11 mouse cellular contexts compared by ENCODE assay signal in the genomic region with DNA sequence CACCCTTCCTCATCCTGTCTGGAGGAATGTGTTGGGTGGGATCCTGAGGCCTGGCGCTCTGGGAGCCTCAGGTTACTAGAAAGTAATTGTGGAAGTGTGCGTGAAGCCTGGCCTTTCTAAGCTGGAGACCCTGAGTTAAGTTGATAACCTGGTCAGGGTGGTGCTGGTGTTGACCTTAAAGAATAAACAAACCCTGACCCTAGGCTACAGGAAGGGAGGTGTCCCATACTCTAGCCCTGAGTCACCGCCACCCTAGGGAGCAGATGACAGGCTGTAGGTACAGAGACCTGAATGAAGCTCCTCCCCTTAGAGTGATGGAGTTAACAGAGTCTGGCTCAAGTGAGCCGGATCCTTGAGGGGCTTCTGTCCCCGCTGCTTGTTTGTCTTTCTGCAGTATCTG. TPM values are rescaled to one million over a fixed set of nuclear protein-coding genes. Genes with fewer than 3 reads are reported as not detected.
DNase-seq lines count a peak whose midpoint lies in the region; ATAC-seq lines count a peak whose summit lies in the region.
"Had no signal": no experiment of that assay in that cellular context is flagged by ENCODE, and none has a peak within 500 bp of the region (broad histone marks: within the 10 kb centered on the region; RNA-seq: fewer than 3 reads in every experiment).

No protein-coding gene starts in this region.

- no peak for ATAC-seq in heart, embryonic 12.5 days (ENCODE audit: insufficient number of reproducible peaks, low FRiP score)
- no peak for ATAC-seq in lung, embryonic 16.5 days (ENCODE audit: low read depth)
- no peak for ATAC-seq in heart, embryonic 16.5 days (replicated peaks; ENCODE audit: extremely low read depth, insufficient read depth, low FRiP score)
- ATAC-seq in stomach, embryonic 14.5 days (ENCODE audit: insufficient number of reproducible peaks, insufficient read depth, low FRiP score, low read depth) = no peak
- ATAC-seq: CD4-positive, CD25-positive, alpha-beta regulatory T cell, adult 4 months had no signal

- H3K36me3 ChIP-seq in heart, embryonic 12.5 days = peaks cover 21% of the 10 kb centered on the region
- H3K36me3 ChIP-seq in lung, embryonic 16.5 days (ENCODE audit: control insufficient read depth, insufficient read depth, low read length) = peaks cover 5% of the 10 kb centered on the region; the same call in 1 of the 2 replicates
- no peaks in the 10 kb centered on the region; the same call in 1 of the 2 replicates for H3K36me3 ChIP-seq in heart, embryonic 16.5 days (ENCODE audit: control insufficient read depth, insufficient read depth)
- H3K36me3 ChIP-seq in stomach, embryonic 14.5 days (ENCODE audit: control insufficient read depth, insufficient read depth, low read length) = peaks cover 18% of the 10 kb centered on the region

- H3K27ac ChIP-seq in heart, embryonic 12.5 days (ENCODE audit: poor library complexity, severe bottlenecking) = peak overlapping the region; percentile 91
- H3K27ac ChIP-seq in lung, embryonic 16.5 days (ENCODE audit: low read length) = peak overlapping the region; percentile 94
- peak overlapping the region; percentile 90 for H3K27ac ChIP-seq in heart, embryonic 16.5 days (ENCODE audit: low read length)
- H3K27ac ChIP-seq in stomach, embryonic 14.5 days (ENCODE audit: low read length) = peak overlapping the region; percentile 92; the same call in 1 of the 2 replicates

- no peak for DNase-seq in heart, adult 9 months (ENCODE audit: low spot score in 2 of 2)
- DNase-seq in lung, postnatal 14 days = no peak
- no peak for DNase-seq in layer of hippocampus, postnatal 10 days (ENCODE audit: low spot score in 2 of 2)
- DNase-seq in gastrocnemius, postnatal 10 days = no peak
- DNase-seq: gastrocnemius, postnatal 25 days had no signal

- H3K4me1 ChIP-seq in heart, embryonic 12.5 days (replicated peaks) = peaks cover 73% of the 10 kb centered on the region
- peaks cover 77% of the 10 kb centered on the region for H3K4me1 ChIP-seq in lung, embryonic 16.5 days (replicated peaks; ENCODE audit: control insufficient read depth, insufficient read depth, low read length)
- H3K4me1 ChIP-seq in heart, embryonic 16.5 days (ENCODE audit: control insufficient read depth, insufficient read depth, low read length) = peaks cover 70% of the 10 kb centered on the region
- H3K4me1 ChIP-seq in stomach, embryonic 14.5 days (ENCODE audit: control insufficient read depth, insufficient read depth, low read length) = peaks cover 72% of the 10 kb centered on the region

- H3K4me2 ChIP-seq in heart, embryonic 12.5 days = peak overlapping the region; percentile 69
- H3K4me2 ChIP-seq in lung, embryonic 16.5 days (ENCODE audit: low read depth, low read length) = no peak overlapping the region; the same call in 1 of the 2 replicates
- no peak overlapping the region for H3K4me2 ChIP-seq in heart, embryonic 16.5 days (ENCODE audit: low read depth, low read length)
- H3K4me2 ChIP-seq in stomach, embryonic 14.5 days (replicated peaks; ENCODE audit: low read depth, low read length) = peak overlapping the region; percentile 48; the same call in 1 of the 2 replicates
- H3K4me2 ChIP-seq: midbrain, embryonic 12.5 days had no signal

- H3K4me3 ChIP-seq in heart, embryonic 12.5 days = no peak overlapping the region
- H3K4me3 ChIP-seq in lung, embryonic 16.5 days (ENCODE audit: low read length) = no peak overlapping the region
- H3K4me3 ChIP-seq in heart, embryonic 16.5 days (ENCODE audit: low read length) = no peak overlapping the region
- no peak overlapping the region for H3K4me3 ChIP-seq in stomach, embryonic 14.5 days (ENCODE audit: low read depth, low read length)
- H3K4me3 ChIP-seq: midbrain, embryonic 12.5 days had no signal

- H3K9me3 ChIP-seq in heart, embryonic 12.5 days (replicated peaks) = no peaks in the 10 kb centered on the region
- H3K9me3 ChIP-seq in lung, embryonic 16.5 days (ENCODE audit: control insufficient read depth, low read length) = no peaks in the 10 kb centered on the region
- H3K9me3 ChIP-seq in heart, embryonic 16.5 days (replicated peaks; ENCODE audit: control insufficient read depth, low read length) = no peaks in the 10 kb centered on the region
- no peaks in the 10 kb centered on the region for H3K9me3 ChIP-seq in stomach, embryonic 14.5 days (ENCODE audit: control insufficient read depth, low read depth, low read length)
- H3K9me3 ChIP-seq: midbrain, embryonic 12.5 days had no signal

- peak overlapping the region; percentile 31; the same call in 1 of the 2 replicates for H3K9ac ChIP-seq in heart, embryonic 12.5 days
- no peak overlapping the region for H3K9ac ChIP-seq in lung, embryonic 16.5 days (ENCODE audit: low read length)
- H3K9ac ChIP-seq in heart, embryonic 16.5 days (ENCODE audit: low read length) = no peak overlapping the region
- H3K9ac ChIP-seq in stomach, embryonic 14.5 days (replicated peaks; ENCODE audit: low read depth, low read length) = no peak overlapping the region
- H3K9ac ChIP-seq: midbrain, embryonic 12.5 days had no signal

- 62% methylated on average over 5 of the region's 5 CpGs for WGBS in heart, embryonic 12.5 days
- WGBS in lung, embryonic 16.5 days = 43% methylated on average over 5 of the region's 5 CpGs
- WGBS in heart, embryonic 16.5 days = 61% methylated on average over 5 of the region's 5 CpGs
- WGBS in stomach, embryonic 14.5 days = 59% methylated on average over 5 of the region's 5 CpGs

- no peaks in the 10 kb centered on the region for H3K27me3 ChIP-seq in heart, embryonic 12.5 days (replicated peaks)
- no peaks in the 10 kb centered on the region for H3K27me3 ChIP-seq in lung, embryonic 16.5 days (ENCODE audit: control insufficient read depth, insufficient read depth, low read depth, low read length)
- no peaks in the 10 kb centered on the region for H3K27me3 ChIP-seq in heart, embryonic 16.5 days (ENCODE audit: control insufficient read depth, insufficient read depth, low read length)
- H3K27me3 ChIP-seq in stomach, embryonic 14.5 days (ENCODE audit: control insufficient read depth, insufficient read depth, low read length) = no peaks in the 10 kb centered on the region
- H3K27me3 ChIP-seq: midbrain, embryonic 12.5 days had no signal

RNA-seq across cellular contexts. Expression of a gene that starts 5.0 kb away (rescaled TPM):
- 46.9 and 49.5 TPM in 2 replicates for polyA plus RNA-seq in heart, embryonic 12.5 days (2016; fragmentation: Nextera tagmentation; extraction: Ambion mirVana)
- 163 and 167 TPM in 2 replicates for polyA plus RNA-seq in lung, embryonic 16.5 days (2015; fragmentation: Nextera tagmentation; extraction: Ambion mirVana)
- polyA plus RNA-seq in heart, embryonic 16.5 days (2015; fragmentation: Nextera tagmentation; extraction: Ambion mirVana) = 52.9 and 59.0 TPM in 2 replicates
- 73.2 and 82.0 TPM in 2 replicates for polyA plus RNA-seq in stomach, embryonic 14.5 days (2014; fragmentation: Nextera tagmentation; extraction: Ambion mirVana)
- 100 to 1,000 TPM; 148 to 150 TPM for total RNA-seq in layer of hippocampus, postnatal 10 days (2021)
- 10 to 100 TPM; 46.3 to 68.4 TPM for total RNA-seq in gastrocnemius, postnatal 10 days (2021)

RNA-seq across cellular contexts. Expression of a gene that starts 21.6 kb away (rescaled TPM):
- 404 and 410 TPM in 2 replicates for polyA plus RNA-seq in heart, embryonic 12.5 days (2016; fragmentation: Nextera tagmentation; extraction: Ambion mirVana)
- 495 and 578 TPM in 2 replicates for polyA plus RNA-seq in lung, embryonic 16.5 days (2015; fragmentation: Nextera tagmentation; extraction: Ambion mirVana)
- polyA plus RNA-seq in heart, embryonic 16.5 days (2015; fragmentation: Nextera tagmentation; extraction: Ambion mirVana) = 299 and 310 TPM in 2 replicates
- polyA plus RNA-seq in stomach, embryonic 14.5 days (2014; fragmentation: Nextera tagmentation; extraction: Ambion mirVana) = 774 and 780 TPM in 2 replicates
- 100 to 1,000 TPM; 458 to 501 TPM for total RNA-seq in layer of hippocampus, postnatal 10 days (2021)
- 100 to 1,000 TPM; 793 to 832 TPM for total RNA-seq in gastrocnemius, postnatal 10 days (2021)

RNA-seq across cellular contexts. Expression of a gene that starts 28.1 kb away (rescaled TPM):
- polyA plus RNA-seq in heart, embryonic 12.5 days (2016; fragmentation: Nextera tagmentation; extraction: Ambion mirVana) = not detected in 2 replicates
- 0.35 TPM in 1 of 2 replicates, not detected in the other for polyA plus RNA-seq in lung, embryonic 16.5 days (2015; fragmentation: Nextera tagmentation; extraction: Ambion mirVana)
- polyA plus RNA-seq in heart, embryonic 16.5 days (2015; fragmentation: Nextera tagmentation; extraction: Ambion mirVana) = 0.25 and 0.41 TPM in 2 replicates
- polyA plus RNA-seq in stomach, embryonic 14.5 days (2014; fragmentation: Nextera tagmentation; extraction: Ambion mirVana) = 0.43 and 0.59 TPM in 2 replicates
- under 1 TPM; 0.58 to 0.85 TPM for total RNA-seq in layer of hippocampus, postnatal 10 days (2021)
- not detected for total RNA-seq in gastrocnemius, postnatal 10 days (2021)
- total RNA-seq: gastrocnemius, postnatal 25 days had no signal
- polyA plus RNA-seq: CD4-positive, CD25-positive, alpha-beta regulatory T cell, adult 4 months had no signal

RNA-seq across cellular contexts. Expression of a gene that starts 36.7 kb away (rescaled TPM):
- polyA plus RNA-seq in heart, embryonic 12.5 days (2016; fragmentation: Nextera tagmentation; extraction: Ambion mirVana) = 6.9 and 7.4 TPM in 2 replicates
- polyA plus RNA-seq in lung, embryonic 16.5 days (2015; fragmentation: Nextera tagmentation; extraction: Ambion mirVana) = 3.1 and 3.4 TPM in 2 replicates
- polyA plus RNA-seq in heart, embryonic 16.5 days (2015; fragmentation: Nextera tagmentation; extraction: Ambion mirVana) = 2.5 and 3.2 TPM in 2 replicates
- 6.4 and 8.3 TPM in 2 replicates for polyA plus RNA-seq in stomach, embryonic 14.5 days (2014; fragmentation: Nextera tagmentation; extraction: Ambion mirVana)
- total RNA-seq in layer of hippocampus, postnatal 10 days (2021) = 10 to 100 TPM; 33.9 to 34.7 TPM
- total RNA-seq in gastrocnemius, postnatal 10 days (2021) = 1 to 10 TPM in 1 of 2 experiments, under 1 TPM in 1; 0.95 to 1.1 TPM

RNA-seq across cellular contexts. Expression of a gene that starts 37.5 kb away (rescaled TPM):
- 10.9 and 11.4 TPM in 2 replicates for polyA plus RNA-seq in heart, embryonic 12.5 days (2016; fragmentation: Nextera tagmentation; extraction: Ambion mirVana)
- 16.1 and 18.5 TPM in 2 replicates for polyA plus RNA-seq in lung, embryonic 16.5 days (2015; fragmentation: Nextera tagmentation; extraction: Ambion mirVana)
- 10.7 and 12.5 TPM in 2 replicates for polyA plus RNA-seq in heart, embryonic 16.5 days (2015; fragmentation: Nextera tagmentation; extraction: Ambion mirVana)
- 14.2 and 16.8 TPM in 2 replicates for polyA plus RNA-seq in stomach, embryonic 14.5 days (2014; fragmentation: Nextera tagmentation; extraction: Ambion mirVana)
- 10 to 100 TPM; 19.5 to 20.6 TPM for total RNA-seq in layer of hippocampus, postnatal 10 days (2021)
- total RNA-seq in gastrocnemius, postnatal 10 days (2021) = 1 to 10 TPM; 8.4 to 9.7 TPM

Comparison
In these comparisons a context has a peak if more than half of its experiments do, and no peak if none do; other contexts are left out.
1. H3K4me2 ChIP-seq: peak in heart, embryonic 12.5 days (single experiment) and stomach, embryonic 14.5 days (single experiment); none in lung, embryonic 16.5 days (single experiment) and heart, embryonic 16.5 days (single experiment).
2. Peak in every context shown above with its lines, with median percentiles within 50 percentile points of each other: H3K27ac ChIP-seq.